Mouse (Mus musculus) heart, embryonic 11.5 days (tissue): ENCODE results near the gene 4930503E14Rik. TPM values are rescaled to one million over a fixed set of nuclear protein-coding genes. Genes with fewer than 3 reads are reported as not detected.
"Not testable (repeated sequence)": the region's sequence is repeated elsewhere in the genome, so short reads cannot be mapped to it uniquely, and the experiment has no call there.

Experiments
- ATAC-seq: fragments of 200-750 bp; cut with Nextera tagmentation; replicated peaks from 2 replicates; pipeline ENCODE4 v1.8.0; 2017; ENCODE audit warnings: moderate library complexity; ENCODE audit not compliant: insufficient number of reproducible peaks, low FRiP score, low TSS enrichment
- H3K27ac ChIP-seq: fragments of 300-500 bp; sonication (generic); 2 replicates; pipeline ENCODE4 v1.5.1; 2014; ENCODE audit warnings: mild to moderate bottlenecking, low read depth, low read length
- H3K27me3 ChIP-seq: fragments of 300-500 bp; sonication (generic); 2 replicates; pipeline ENCODE4 v1.6.1; 2014; ENCODE audit warnings: mild to moderate bottlenecking, low read length, mixed read lengths; ENCODE audit not compliant: control insufficient read depth, insufficient read depth
- H3K36me3 ChIP-seq: fragments of 300-500 bp; sonication (generic); 2 replicates; pipeline ENCODE4 v1.6.1; 2014; ENCODE audit warnings: mild to moderate bottlenecking, low read length, moderate library complexity, mixed read lengths; ENCODE audit not compliant: control insufficient read depth, insufficient read depth
- H3K4me1 ChIP-seq: fragments of 300-500 bp; sonication (generic); 2 replicates; pipeline ENCODE4 v1.6.1; 2014; ENCODE audit warnings: low read length; ENCODE audit not compliant: control insufficient read depth, insufficient read depth
- H3K4me2 ChIP-seq: fragments of 300-500 bp; sonication (generic); 2 replicates; pipeline ENCODE4 v1.6.1; 2014; ENCODE audit warnings: mild to moderate bottlenecking, moderate library complexity
- H3K4me3 ChIP-seq: fragments of 300-500 bp; sonication (generic); 2 replicates; pipeline ENCODE4 v1.5.1; 2014; ENCODE audit warnings: low read depth, low read length
- H3K9ac ChIP-seq: fragments of 300-500 bp; sonication (generic); 2 replicates; pipeline ENCODE4 v1.6.1; 2014; ENCODE audit warnings: mild to moderate bottlenecking, low read depth, low read length, moderate library complexity
- H3K9me3 ChIP-seq: fragments of 300-500 bp; sonication (generic); replicated peaks from 2 replicates; pipeline ENCODE4 v1.6.1; 2016; ENCODE audit warnings: low read length; ENCODE audit not compliant: control insufficient read depth
- WGBS: fragments of 180-500 bp; shearing (Covaris S2); extraction: QIAGEN DNeasy Blood & Tissue Kit; methylation state at CpG from one replicate; pipeline ENCODE4 v1.1.7; 2014; ENCODE audit not compliant: insufficient replicate concordance; 5-methylcytosine and 5-hydroxymethylcytosine counted together
- polyA plus RNA-seq: library from polyadenylated mRNA; unstranded; fragments of >200 nt; fragmentation: Nextera tagmentation; extraction: Ambion mirVana; gene quantifications from 2 replicates; pipeline ENCODE4 v1.2.1, GENCODE M21; 2014

Gene 4930503E14Rik
- polyA plus RNA-seq = not detected in 2 replicates

GRCm38 (mm10) chr14:44213154-44213553 is at the start of gene 4930503E14Rik:
Gene 4930503E14Rik (minus strand): TSS chr14:44213254.
- ATAC-seq, H3K4me3 ChIP-seq, H3K36me3 ChIP-seq, H3K4me2 ChIP-seq, H3K4me1 ChIP-seq, H3K27ac ChIP-seq, H3K9ac ChIP-seq, H3K9me3 ChIP-seq, H3K27me3 ChIP-seq: not testable (repeated sequence)
- 75% methylated on average over 3 of the region's 3 CpGs for WGBS

DNA sequence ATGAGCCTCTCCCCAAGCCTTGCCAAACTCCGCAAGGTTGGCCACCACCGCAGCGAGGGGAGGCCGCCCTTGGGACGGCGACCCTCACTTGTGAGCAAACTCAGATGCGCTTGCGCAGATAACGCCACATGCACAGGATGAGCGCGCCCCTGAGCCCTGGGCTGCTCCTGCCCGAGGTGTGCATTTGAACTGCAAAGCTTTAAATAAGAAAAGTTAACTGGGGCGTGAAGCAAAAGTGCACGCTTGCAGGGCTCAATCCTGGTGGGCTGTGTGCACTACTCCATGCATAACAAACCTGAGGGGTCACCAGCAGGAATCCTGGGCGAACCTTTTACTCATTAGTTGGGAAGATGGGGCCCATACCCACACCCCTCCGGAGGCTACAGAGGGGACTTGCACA is 35.0 kb upstream of the 4930503E14Rik start:
- WGBS = 85% methylated on average over 16 of the region's 16 CpGs
- Histone ChIP-seq H3K4me1 (no peaks in the 10 kb centered on the region), H3K4me3 (no peak overlapping the region), H3K4me2 (no peak overlapping the region), H3K9ac (no peak overlapping the region), H3K27me3 (no peaks in the 10 kb centered on the region), H3K27ac (no peak overlapping the region), H3K9me3 (no peaks in the 10 kb centered on the region), H3K36me3 (no peaks in the 10 kb centered on the region)
- ATAC-seq = no peak

- 83% methylated on average over 1 of the region's 3 CpGs for WGBS
- not testable (repeated sequence) for H3K27ac ChIP-seq, H3K9ac ChIP-seq, H3K4me3 ChIP-seq, H3K36me3 ChIP-seq, H3K27me3 ChIP-seq, H3K4me2 ChIP-seq, H3K9me3 ChIP-seq, ATAC-seq, H3K4me1 ChIP-seq
Observed at GRCm38 (mm10) chr14:44197361-44197760, 15.7 kb downstream of the 4930503E14Rik start, which contains the start of gene Gm8212. Gene Gm8212 (plus strand): TSS chr14:44197661.

GRCm38 (mm10) chr14:44123551-44123950 is 89.5 kb downstream of the 4930503E14Rik start, which contains the start of gene Gm3327:
Gene Gm3327 (plus strand): TSS chr14:44123851.
- WGBS = 75% methylated on average over 4 of the region's 4 CpGs

More at GRCm38 (mm10) chr14:44123551-44123950, 89.5 kb downstream of the 4930503E14Rik start, which contains the start of gene Gm3327:
- not testable (repeated sequence) for H3K9me3 ChIP-seq, H3K27ac ChIP-seq, H3K4me3 ChIP-seq, ATAC-seq, H3K9ac ChIP-seq, H3K36me3 ChIP-seq, H3K27me3 ChIP-seq, H3K4me1 ChIP-seq, H3K4me2 ChIP-seq

Other genes starting within 250 kb of the 4930503E14Rik start
- not detected in 2 replicates for gene Ang6, start 211.0 kb downstream of the 4930503E14Rik start, polyA plus RNA-seq
- not detected in 2 replicates for gene Ear2, start 110.6 kb downstream of the 4930503E14Rik start, polyA plus RNA-seq
- gene Gm3327, start 89.4 kb downstream of the 4930503E14Rik start, polyA plus RNA-seq = not detected in 2 replicates
- not detected in 2 replicates for gene Gm8212, start 15.6 kb downstream of the 4930503E14Rik start, polyA plus RNA-seq
- not detected in 2 replicates for gene Gm8220, start 72.3 kb upstream of the 4930503E14Rik start, polyA plus RNA-seq
- not detected in 2 replicates for gene Gm5930, start 125.3 kb upstream of the 4930503E14Rik start, polyA plus RNA-seq
- not detected in 2 replicates for gene Gm8229, start 152.1 kb upstream of the 4930503E14Rik start, polyA plus RNA-seq
- gene Gm3371, start 197.4 kb upstream of the 4930503E14Rik start, polyA plus RNA-seq = not detected in 2 replicates
- gene Gm8232, start 220.4 kb upstream of the 4930503E14Rik start, polyA plus RNA-seq = not detected in 2 replicates